Comparison of ENCODE assay signal across 18 mouse cellular contexts in genomic region chr19:6666187-6666722, GRCm38 (mm10).
A peak's percentile ranks its signal among the peaks of the same experiment; 100 is the strongest.
DNase-seq lines count a peak whose midpoint lies in the region; ATAC-seq and TF ChIP-seq lines count a peak whose summit lies in the region.
"Had no signal": no experiment of that assay in that cellular context is flagged by ENCODE, and none has a peak within 500 bp of the region (broad histone marks: within the 10 kb centered on the region; RNA-seq: fewer than 3 reads in every experiment).

No protein-coding gene starts in this region.

- TF ChIP-seq RAD21 in MEL (IDR thresholded peaks at IDR 0.05; ENCODE audit: low read depth, low read length): no peak

- TF ChIP-seq CTCF in MEL (IDR thresholded peaks at IDR 0.05 in 2 of 3, conservative IDR thresholded peaks at IDR 0.05 in 1 of 3; ENCODE audit: control insufficient read depth in 1 of 3, insufficient read depth in 1 of 3, low read depth in 2 of 3, low read length in 3 of 3, poor library complexity in 1 of 3, severe bottlenecking in 1 of 3): no peak

- peaks cover 12 to 53% of the 10 kb centered on the region in 2 experiments for H3K4me1 ChIP-seq in MEL (ENCODE audit: control insufficient read depth in 1 of 2, insufficient read depth in 2 of 2, low read length in 2 of 2)
- peaks cover 7% of the 10 kb centered on the region for H3K4me1 ChIP-seq in neural tube, embryonic 15.5 days
- H3K4me1 ChIP-seq: embryonic facial prominence, embryonic 12.5 days had no signal

- no peaks in the 10 kb centered on the region for H3K27me3 ChIP-seq in MEL (ENCODE audit: control insufficient read depth in 1 of 2, insufficient read depth in 2 of 2, low read length in 2 of 2)
- H3K27me3 ChIP-seq in neural tube, embryonic 15.5 days (replicated peaks): no peaks in the 10 kb centered on the region
- H3K27me3 ChIP-seq: embryonic facial prominence, embryonic 12.5 days; forebrain, embryonic 13.5 days; forebrain, embryonic 15.5 days had no signal

- TF ChIP-seq POLR2A in MEL (IDR thresholded peaks at IDR 0.05; ENCODE audit: control insufficient read depth in 1 of 2, insufficient read depth in 1 of 2, low read depth in 1 of 2, low read length in 2 of 2, poor library complexity in 1 of 2): no peak

- no peak for TF ChIP-seq EP300 in MEL (IDR thresholded peaks at IDR 0.05; ENCODE audit: low read depth in 1 of 2, low read length in 2 of 2)

- H3K9me3 ChIP-seq in MEL (replicated peaks; ENCODE audit: insufficient read depth, low read length): no peaks in the 10 kb centered on the region
- no peaks in the 10 kb centered on the region for H3K9me3 ChIP-seq in neural tube, embryonic 15.5 days (replicated peaks)
- H3K9me3 ChIP-seq: embryonic facial prominence, embryonic 10.5 days; embryonic facial prominence, embryonic 12.5 days; forebrain, embryonic 13.5 days; forebrain, embryonic 15.5 days; G1E had no signal

- peak; percentile 84 for DNase-seq in A20 (ENCODE audit: low read depth, low spot score)
- peak; percentile 41 to 44 for DNase-seq in B cell, adult 2 months
- no peak for DNase-seq in MEL (ENCODE audit: low read depth, low spot score)
- DNase-seq in thymus, postnatal 36 days: no peak
- no peak for DNase-seq in adrenal gland, postnatal 14 days
- DNase-seq: adrenal gland, postnatal 10 days; cerebellum, adult 11-12 months; cerebellum, adult 2 months; cerebellum, adult 9-10 months; cerebellum, postnatal 10 days; cerebellum, postnatal 25 days; forebrain, postnatal 0 days had no signal

- ATAC-seq in neural tube, embryonic 15.5 days (ENCODE audit: low FRiP score): no peak
- ATAC-seq: forebrain, embryonic 13.5 days; forebrain, embryonic 15.5 days; forebrain, postnatal 0 days had no signal

- no peak overlapping the region for H3K27ac ChIP-seq in MEL (ENCODE audit: control insufficient read depth, low read depth, low read length)
- H3K27ac ChIP-seq in neural tube, embryonic 15.5 days (replicated peaks): no peak overlapping the region
- H3K27ac ChIP-seq: embryonic facial prominence, embryonic 10.5 days; embryonic facial prominence, embryonic 12.5 days; forebrain, embryonic 13.5 days; forebrain, embryonic 15.5 days had no signal

- WGBS in neural tube, embryonic 15.5 days: 80% methylated on average over 6 of the region's 6 CpGs

- peaks cover 0 to 27% of the 10 kb centered on the region in 2 experiments; a peak in 2 of 4 replicates for H3K36me3 ChIP-seq in MEL (ENCODE audit: control insufficient read depth in 1 of 2, insufficient read depth in 2 of 2, low read length in 2 of 2)
- no peaks in the 10 kb centered on the region for H3K36me3 ChIP-seq in neural tube, embryonic 15.5 days
- H3K36me3 ChIP-seq: embryonic facial prominence, embryonic 10.5 days; embryonic facial prominence, embryonic 12.5 days; forebrain, embryonic 15.5 days; G1E had no signal

- no peak overlapping the region for H3K4me2 ChIP-seq in neural tube, embryonic 15.5 days
- H3K4me2 ChIP-seq: embryonic facial prominence, embryonic 12.5 days; forebrain, embryonic 13.5 days; forebrain, embryonic 15.5 days had no signal

- H3K4me3 ChIP-seq in MEL (ENCODE audit: control insufficient read depth in 1 of 2, insufficient read depth in 1 of 2, low read depth in 2 of 2, low read length in 2 of 2): no peak overlapping the region
- H3K4me3 ChIP-seq in neural tube, embryonic 15.5 days (replicated peaks): no peak overlapping the region
- H3K4me3 ChIP-seq: embryonic facial prominence, embryonic 10.5 days; embryonic facial prominence, embryonic 12.5 days; forebrain, embryonic 13.5 days; forebrain, embryonic 15.5 days had no signal

- no peak overlapping the region for H3K9ac ChIP-seq in MEL (ENCODE audit: control insufficient read depth, low read depth, low read length, poor library complexity, severe bottlenecking)
- no peak overlapping the region for H3K9ac ChIP-seq in neural tube, embryonic 15.5 days (replicated peaks)
- H3K9ac ChIP-seq: embryonic facial prominence, embryonic 12.5 days; forebrain, embryonic 13.5 days; forebrain, embryonic 15.5 days; forebrain, postnatal 0 days had no signal

- H3K79me2 ChIP-seq in MEL (ENCODE audit: control insufficient read depth, insufficient read depth, low read length, poor library complexity): no peaks in the 10 kb centered on the region

TF ChIP-seq in MEL, 35 proteins besides CTCF, POLR2A, EP300 and RAD21:
- TF ChIP-seq TBP (IDR thresholded peaks at IDR 0.05; ENCODE audit: low read depth, low read length): no peak
- no peak for TF ChIP-seq CHD2 (IDR thresholded peaks at IDR 0.05; ENCODE audit: low read length)
- TF ChIP-seq ZNF384 (IDR thresholded peaks at IDR 0.05; ENCODE audit: low read depth, low read length): 0 out of 2 replicates have a peak, but pooled peaks have one; percentile 36
- TF ChIP-seq NELFE (IDR thresholded peaks at IDR 0.05; ENCODE audit: low read depth, low read length): no peak
- TF ChIP-seq MYC (IDR thresholded peaks at IDR 0.05; ENCODE audit: low read depth, low read length): no peak

Comparison
In these comparisons a context has a peak if more than half of its experiments do, and no peak if none do; other contexts are left out.
1. DNase-seq: peak in A20 (single experiment) and B cell, adult 2 months (2 of 2); none in MEL (single experiment), thymus, postnatal 36 days (0 of 2) and adrenal gland, postnatal 14 days (single experiment).